19 mouse cellular contexts compared by ENCODE assay signal in the genomic region with DNA sequence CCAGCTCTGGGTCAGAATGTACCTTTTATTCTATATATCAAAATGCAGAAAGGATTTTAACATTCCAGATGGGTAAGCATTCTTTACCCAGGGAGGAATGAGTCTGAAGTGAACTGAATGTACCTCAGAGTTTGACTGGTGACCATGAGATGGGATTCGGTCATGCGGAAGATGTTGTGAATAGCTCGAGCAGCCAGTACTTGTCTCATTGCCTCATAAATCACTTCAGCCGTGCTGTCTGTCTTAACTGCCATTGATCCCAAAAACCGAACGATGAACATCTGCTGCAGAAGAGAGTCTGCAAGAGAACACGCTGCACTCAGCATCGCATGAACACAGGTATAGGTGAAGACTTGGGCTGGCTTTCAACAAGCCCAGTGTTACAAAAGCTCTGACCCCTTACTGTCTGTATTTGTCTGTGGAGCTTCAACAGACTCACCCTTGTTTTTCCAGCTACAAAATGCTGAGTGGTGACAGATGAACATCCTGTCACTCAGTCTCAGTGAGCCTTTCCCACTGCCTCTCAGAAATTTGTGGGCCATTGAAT. TPM values are rescaled to one million over a fixed set of nuclear protein-coding genes. Genes with fewer than 3 reads are reported as not detected.
A peak's percentile ranks its signal among the peaks of the same experiment; 100 is the strongest.
DNase-seq lines count a peak whose midpoint lies in the region; ATAC-seq lines count a peak whose summit lies in the region.
"Had no signal": no experiment of that assay in that cellular context is flagged by ENCODE, and none has a peak within 500 bp of the region (broad histone marks: within the 10 kb centered on the region; RNA-seq: fewer than 3 reads in every experiment).

No protein-coding gene starts in this region.

- H3K4me3 ChIP-seq in forebrain, embryonic 10.5 days, result no peak overlapping the region
- no peak overlapping the region for H3K4me3 ChIP-seq in forebrain, embryonic 16.5 days (replicated peaks; ENCODE audit: low read length)
- no peak overlapping the region for H3K4me3 ChIP-seq in neural tube, embryonic 11.5 days (ENCODE audit: low read depth, low read length)
- no peak overlapping the region for H3K4me3 ChIP-seq in neural tube, embryonic 15.5 days (replicated peaks)
- no peak overlapping the region for H3K4me3 ChIP-seq in hindbrain, embryonic 13.5 days
- H3K4me3 ChIP-seq: erythroblast, embryonic 14.5 days; limb, embryonic 13.5 days; midbrain, embryonic 12.5 days; stomach, embryonic 15.5 days had no signal

- H3K36me3 ChIP-seq in forebrain, embryonic 10.5 days (replicated peaks), result peaks cover 81% of the 10 kb centered on the region
- H3K36me3 ChIP-seq in forebrain, embryonic 16.5 days (ENCODE audit: control insufficient read depth, insufficient read depth), result peaks cover 14% of the 10 kb centered on the region
- H3K36me3 ChIP-seq in neural tube, embryonic 11.5 days (ENCODE audit: control insufficient read depth, insufficient read depth, low read length), result peaks cover 9% of the 10 kb centered on the region
- peaks cover 45% of the 10 kb centered on the region for H3K36me3 ChIP-seq in neural tube, embryonic 15.5 days
- peaks cover 69% of the 10 kb centered on the region for H3K36me3 ChIP-seq in hindbrain, embryonic 13.5 days

- H3K4me1 ChIP-seq in forebrain, embryonic 10.5 days, result peaks cover 14% of the 10 kb centered on the region
- H3K4me1 ChIP-seq in forebrain, embryonic 16.5 days (replicated peaks; ENCODE audit: control insufficient read depth, insufficient read depth, low read length), result peaks cover 3% of the 10 kb centered on the region; the same call in 1 of the 2 replicates
- H3K4me1 ChIP-seq in neural tube, embryonic 11.5 days (ENCODE audit: control insufficient read depth, insufficient read depth, low read length), result peaks cover 13% of the 10 kb centered on the region; the same call in 1 of the 2 replicates
- H3K4me1 ChIP-seq in neural tube, embryonic 15.5 days, result 0 out of 2 replicates have a peak, but pooled peaks cover 5% of the 10 kb centered on the region
- H3K4me1 ChIP-seq in hindbrain, embryonic 13.5 days (replicated peaks), result peaks cover 9% of the 10 kb centered on the region
- H3K4me1 ChIP-seq: limb, embryonic 13.5 days; stomach, embryonic 15.5 days had no signal

- H3K27ac ChIP-seq in forebrain, embryonic 10.5 days, result peak overlapping the region; percentile 20; the same call in 1 of the 2 replicates
- no peak overlapping the region for H3K27ac ChIP-seq in forebrain, embryonic 16.5 days (ENCODE audit: low read length)
- H3K27ac ChIP-seq in neural tube, embryonic 11.5 days (ENCODE audit: low read depth, low read length), result peak overlapping the region; percentile 44; the same call in 1 of the 2 replicates
- H3K27ac ChIP-seq in neural tube, embryonic 15.5 days (replicated peaks), result no peak overlapping the region
- H3K27ac ChIP-seq in hindbrain, embryonic 13.5 days, result peak overlapping the region; percentile 53
- H3K27ac ChIP-seq: limb, embryonic 13.5 days; midbrain, embryonic 12.5 days; stomach, embryonic 15.5 days had no signal

- H3K9me3 ChIP-seq in forebrain, embryonic 10.5 days, result no peaks in the 10 kb centered on the region
- H3K9me3 ChIP-seq in forebrain, embryonic 16.5 days (ENCODE audit: control insufficient read depth, low read length), result no peaks in the 10 kb centered on the region
- no peaks in the 10 kb centered on the region for H3K9me3 ChIP-seq in neural tube, embryonic 11.5 days (ENCODE audit: control insufficient read depth, low read length)
- H3K9me3 ChIP-seq in neural tube, embryonic 15.5 days (replicated peaks), result no peaks in the 10 kb centered on the region
- no peaks in the 10 kb centered on the region for H3K9me3 ChIP-seq in hindbrain, embryonic 13.5 days
- H3K9me3 ChIP-seq: limb, embryonic 13.5 days; midbrain, embryonic 12.5 days; stomach, embryonic 15.5 days had no signal

- H3K9ac ChIP-seq in forebrain, embryonic 16.5 days (replicated peaks; ENCODE audit: low read depth, low read length), result no peak overlapping the region
- H3K9ac ChIP-seq in neural tube, embryonic 11.5 days (ENCODE audit: low read length), result no peak overlapping the region
- H3K9ac ChIP-seq in neural tube, embryonic 15.5 days (replicated peaks), result no peak overlapping the region
- H3K9ac ChIP-seq in hindbrain, embryonic 13.5 days, result no peak overlapping the region
- H3K9ac ChIP-seq: limb, embryonic 13.5 days; liver, postnatal 0 days; midbrain, embryonic 12.5 days; stomach, embryonic 15.5 days had no signal

- no peak for DNase-seq in forebrain, embryonic 10.5 days (ENCODE audit: extremely low spot score, low spot score)
- DNase-seq in neural tube, embryonic 11.5 days (ENCODE audit: low spot score), result peak; percentile 38
- DNase-seq in retina, postnatal 1 day, result peak; percentile 80
- no peak for DNase-seq in thymus, postnatal 10 days (ENCODE audit: low spot score in 2 of 2)
- no peak for DNase-seq in thymus, postnatal 36 days
- DNase-seq: cerebellum, adult 11 months; heart, adult 18-20 months; liver, postnatal 0 days; lung, postnatal 36 days; right cerebral cortex, adult 18-20 months; thymus, postnatal 14 days had no signal

- WGBS in forebrain, embryonic 10.5 days, result 61% methylated on average over 8 of the region's 8 CpGs
- 43% methylated on average over 8 of the region's 8 CpGs for WGBS in forebrain, embryonic 16.5 days
- 41% methylated on average over 8 of the region's 8 CpGs for WGBS in neural tube, embryonic 11.5 days
- 25% methylated on average over 8 of the region's 8 CpGs for WGBS in neural tube, embryonic 15.5 days
- WGBS in hindbrain, embryonic 13.5 days, result 39% methylated on average over 8 of the region's 8 CpGs

- H3K4me2 ChIP-seq in forebrain, embryonic 16.5 days (ENCODE audit: low read length), result no peak overlapping the region
- no peak overlapping the region for H3K4me2 ChIP-seq in neural tube, embryonic 11.5 days (ENCODE audit: low read depth)
- H3K4me2 ChIP-seq in neural tube, embryonic 15.5 days, result no peak overlapping the region
- no peak overlapping the region for H3K4me2 ChIP-seq in hindbrain, embryonic 13.5 days
- H3K4me2 ChIP-seq: limb, embryonic 13.5 days; midbrain, embryonic 12.5 days; stomach, embryonic 15.5 days had no signal

- H3K27me3 ChIP-seq in forebrain, embryonic 10.5 days (ENCODE audit: poor library complexity, severe bottlenecking), result no peaks in the 10 kb centered on the region
- no peaks in the 10 kb centered on the region for H3K27me3 ChIP-seq in forebrain, embryonic 16.5 days (replicated peaks; ENCODE audit: control insufficient read depth, insufficient read depth, low read length)
- H3K27me3 ChIP-seq in neural tube, embryonic 11.5 days (ENCODE audit: control insufficient read depth, insufficient read depth, low read length), result no peaks in the 10 kb centered on the region
- no peaks in the 10 kb centered on the region for H3K27me3 ChIP-seq in neural tube, embryonic 15.5 days (replicated peaks)
- no peaks in the 10 kb centered on the region for H3K27me3 ChIP-seq in hindbrain, embryonic 13.5 days
- H3K27me3 ChIP-seq: limb, embryonic 13.5 days; midbrain, embryonic 12.5 days; Patski; stomach, embryonic 15.5 days had no signal

- ATAC-seq in forebrain, embryonic 16.5 days, result no peak
- ATAC-seq in neural tube, embryonic 11.5 days (ENCODE audit: insufficient read depth, low FRiP score, low TSS enrichment), result peak; percentile 53
- ATAC-seq in neural tube, embryonic 15.5 days (ENCODE audit: low FRiP score), result no peak; the same call in 1 of the 2 replicates
- no peak for ATAC-seq in hindbrain, embryonic 13.5 days (ENCODE audit: low FRiP score)
- ATAC-seq: liver, postnatal 0 days; Patski had no signal

RNA-seq across cellular contexts. Expression of gene Appl2, which starts 42.8 kb away (rescaled TPM):
- 32.1 TPM in 2 replicates for polyA plus RNA-seq in forebrain, embryonic 10.5 days (2016; fragmentation: Nextera tagmentation; extraction: Ambion mirVana)
- polyA plus RNA-seq in forebrain, embryonic 16.5 days (2015; fragmentation: Nextera tagmentation; extraction: Ambion mirVana), result 34.9 and 38.5 TPM in 2 replicates
- 31.0 and 37.8 TPM in 2 replicates for polyA plus RNA-seq in neural tube, embryonic 11.5 days (2014; fragmentation: Nextera tagmentation; extraction: Ambion mirVana)
- 40.8 and 45.7 TPM in 2 replicates for polyA plus RNA-seq in neural tube, embryonic 15.5 days (2015; fragmentation: Nextera tagmentation; extraction: Ambion mirVana)
- polyA plus RNA-seq in hindbrain, embryonic 13.5 days (2015; fragmentation: Nextera tagmentation; extraction: Ambion mirVana), result 48.3 and 48.4 TPM in 2 replicates

Comparison
In these comparisons a context has a peak if more than half of its experiments do, and no peak if none do; other contexts are left out.
1. H3K27ac ChIP-seq: peak in forebrain, embryonic 10.5 days (single experiment), neural tube, embryonic 11.5 days (single experiment) and hindbrain, embryonic 13.5 days (single experiment); none in forebrain, embryonic 16.5 days (single experiment) and neural tube, embryonic 15.5 days (single experiment).
2. DNase-seq: peak in neural tube, embryonic 11.5 days (single experiment) and retina, postnatal 1 day (single experiment); none in forebrain, embryonic 10.5 days (single experiment), thymus, postnatal 10 days (0 of 2) and thymus, postnatal 36 days (0 of 2).